Mouse (Mus musculus) gastrocnemius, adult 8-10 months (tissue): ENCODE data around the gene Mcub. TPM values are rescaled to one million over a fixed set of nuclear protein-coding genes. Genes with fewer than 3 reads are reported as not detected.
A peak's percentile ranks its signal among the peaks of the same experiment; 100 is the strongest.

Source experiments
- DNase-seq, 2 experiments: peaks; one replicate each; pipeline ENCODE4 v3.0.0; 2022; ENCODE audit warnings: low spot score in 2 of 2
- total RNA-seq, 4 experiments: library from RNA; stranded (reverse); gene quantifications; 2 replicates each; pipeline ENCODE4 v1.2.4; 2022

Mcub gene
- 1 to 10 TPM in 2 of 4 experiments, under 1 TPM in 2; 0.56 to 1.4 (median 0.95) TPM for total RNA-seq

DNA sequence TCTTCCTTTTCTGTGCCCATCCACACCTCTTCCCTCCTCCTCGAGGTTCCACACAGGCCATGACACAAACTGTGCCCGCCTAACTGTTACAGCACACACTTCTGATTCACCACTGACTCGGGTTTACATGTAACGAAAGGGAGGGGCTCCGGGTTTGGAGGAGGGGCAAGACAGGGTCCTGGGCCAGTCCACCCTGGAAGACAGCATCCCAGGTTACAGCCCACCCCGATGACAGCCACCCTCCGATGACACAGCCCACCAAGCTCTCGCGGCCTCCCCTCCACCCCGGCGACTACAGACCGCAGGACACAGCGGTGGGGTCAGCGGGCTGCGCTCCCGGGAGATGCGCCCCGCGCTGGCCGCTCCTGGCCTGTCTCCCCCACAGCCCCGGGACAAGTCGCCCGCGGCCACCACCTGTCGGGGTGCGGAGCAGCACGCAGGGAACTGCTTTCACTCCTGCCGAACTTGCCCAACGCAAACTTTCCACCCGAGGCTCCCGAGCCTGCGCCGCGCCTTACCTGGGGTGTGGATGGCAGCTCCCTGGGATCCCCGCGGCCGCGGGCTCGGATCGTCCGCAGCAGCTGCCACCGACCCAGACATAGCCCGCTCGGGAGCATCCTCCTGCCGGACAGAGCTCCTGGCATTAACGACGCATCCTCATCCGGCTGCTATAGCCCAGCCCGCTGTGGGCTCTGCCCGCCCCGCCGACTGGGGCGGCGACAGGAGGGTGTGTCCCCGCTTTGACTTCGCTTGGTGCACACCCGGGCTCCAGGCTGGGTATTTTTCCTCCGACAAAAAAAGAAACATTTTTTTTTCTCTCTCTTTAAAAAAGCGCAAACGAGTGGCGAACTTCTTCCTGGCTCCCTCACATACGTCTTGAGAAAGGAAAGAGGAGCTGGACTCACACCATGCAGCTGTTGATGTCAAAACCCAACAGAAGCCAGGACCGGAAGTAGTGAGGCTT, at the start of gene Mcub:
Mcub (minus strand) TSS at position 775 of the 964 bp plus-strand sequence.
- DNase-seq, result peak in 1 of 2 experiments; percentile 30

- no peak for DNase-seq
These were observed 42.9 kb upstream of the Mcub start for GRCm38 (mm10) chr3:130012943-130013342.

- no peak for DNase-seq
These were observed 41.2 kb upstream of the Mcub start for GRCm38 (mm10) chr3:130011236-130011635.

- no peak for DNase-seq
These were observed 36.1 kb upstream of the Mcub start for GRCm38 (mm10) chr3:130006141-130006540.

- DNase-seq, result no peak
These were observed 30.9 kb upstream of the Mcub start for GRCm38 (mm10) chr3:130000926-130001325.

DNA sequence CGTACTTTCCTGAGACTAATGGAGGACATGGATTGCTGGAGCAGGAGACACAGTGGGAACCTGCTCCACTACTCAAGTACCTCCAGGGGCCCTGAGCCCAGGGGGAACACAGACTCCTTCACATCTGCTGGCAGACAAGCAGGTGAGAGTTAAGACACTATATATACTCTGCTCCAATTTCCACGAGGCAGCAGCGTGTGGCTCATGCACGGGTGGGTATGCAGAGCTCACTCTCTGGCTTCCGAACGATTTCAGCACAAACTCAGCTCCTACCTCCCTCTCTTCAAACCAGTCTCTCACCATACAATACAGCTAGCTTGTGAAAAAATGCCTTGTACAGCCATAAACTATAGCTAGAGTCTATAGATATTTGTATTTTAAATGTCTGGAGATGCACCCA, 28.5 kb upstream of the Mcub start:
- DNase-seq, result no peak

DNA sequence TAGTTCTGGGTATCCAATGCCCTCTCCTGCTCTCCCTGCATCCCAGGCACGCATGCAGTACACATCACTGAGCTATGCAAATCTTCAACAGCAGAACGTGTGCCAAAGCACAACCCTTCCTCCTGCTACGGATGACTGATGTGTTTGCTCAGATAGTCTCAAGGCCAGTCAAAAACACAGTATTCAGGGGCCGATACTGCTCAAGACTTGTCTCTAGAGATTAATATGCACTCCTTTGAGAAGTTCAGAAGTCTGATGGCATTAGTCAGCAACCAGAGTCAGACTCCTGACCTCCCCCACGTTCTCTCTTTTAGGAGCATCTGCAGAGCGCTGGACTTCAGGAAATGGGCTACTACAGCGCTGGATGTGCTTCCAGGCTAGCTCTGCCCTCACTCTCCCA, 28.0 kb upstream of the Mcub start:
- DNase-seq, result no peak

GRCm38 (mm10) chr3:129997324-129997723, 27.3 kb upstream of the Mcub start:
- no peak for DNase-seq

- DNase-seq, result no peak
These were observed 17.3 kb upstream of the Mcub start for GRCm38 (mm10) chr3:129987297-129987696.

DNA sequence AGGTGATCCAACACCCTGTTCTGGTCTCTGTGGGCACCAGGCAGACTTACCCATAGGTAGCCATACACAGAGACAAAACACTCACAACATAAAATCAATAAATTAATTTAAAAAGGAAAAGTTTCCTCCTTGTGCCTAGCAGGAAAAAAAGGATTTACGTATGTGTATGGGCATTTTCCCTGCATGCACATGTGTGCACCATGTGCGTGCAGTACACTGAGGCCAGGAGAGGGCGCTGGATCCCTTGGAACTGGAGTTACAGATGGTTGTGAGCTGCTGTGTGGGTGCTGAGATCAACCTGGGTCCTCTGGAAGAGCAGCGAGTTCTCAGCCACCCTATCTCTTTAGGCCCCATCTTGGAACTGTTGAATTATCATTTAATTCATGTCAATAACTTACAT, 15.3 kb upstream of the Mcub start:
- no peak for DNase-seq

- no peak for DNase-seq
These were observed 14.8 kb upstream of the Mcub start for GRCm38 (mm10) chr3:129984797-129985196.

- no peak for DNase-seq
These were observed 12.3 kb upstream of the Mcub start for GRCm38 (mm10) chr3:129982271-129982670.

DNA sequence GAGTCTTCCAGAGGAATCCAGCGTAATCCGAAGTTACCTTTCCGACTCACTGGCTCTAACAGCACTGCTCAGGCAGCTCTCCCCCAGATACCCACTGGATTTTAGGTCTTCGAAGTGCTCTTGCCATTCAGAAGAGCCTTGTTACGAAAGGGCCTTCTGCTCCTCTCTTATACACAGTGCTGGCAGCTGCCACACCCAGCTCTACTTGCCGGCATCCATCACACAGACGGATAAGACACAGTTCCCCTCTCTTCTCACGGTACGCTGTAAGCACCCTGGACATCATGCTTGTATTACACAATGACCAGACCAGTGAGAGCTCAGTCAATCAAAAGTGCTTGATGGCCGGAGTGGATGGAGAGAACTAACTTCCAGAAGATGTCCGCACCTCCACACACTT, 11.8 kb upstream of the Mcub start:
- no peak for DNase-seq

GRCm38 (mm10) chr3:129979510-129979909, 9.5 kb upstream of the Mcub start:
- no peak for DNase-seq

DNA sequence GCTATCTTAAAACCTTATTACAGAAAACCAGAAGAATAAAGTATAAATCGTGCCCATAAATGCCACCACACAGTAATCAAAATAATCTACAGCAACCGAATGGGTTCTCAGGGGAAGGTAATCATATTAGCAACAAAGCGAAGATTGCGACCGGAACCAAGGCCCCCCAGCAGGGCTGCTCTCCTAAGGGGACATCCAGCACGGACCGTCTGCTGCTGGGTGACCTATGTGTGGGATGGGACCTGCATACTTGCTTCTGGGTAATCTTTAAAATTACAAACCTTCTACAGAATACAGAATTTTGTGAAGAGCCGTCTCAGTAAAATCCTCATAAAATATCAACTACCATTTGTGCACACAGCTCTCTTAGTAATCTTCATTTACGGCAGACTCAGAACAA, 8.7 kb upstream of the Mcub start:
- no peak for DNase-seq

DNA sequence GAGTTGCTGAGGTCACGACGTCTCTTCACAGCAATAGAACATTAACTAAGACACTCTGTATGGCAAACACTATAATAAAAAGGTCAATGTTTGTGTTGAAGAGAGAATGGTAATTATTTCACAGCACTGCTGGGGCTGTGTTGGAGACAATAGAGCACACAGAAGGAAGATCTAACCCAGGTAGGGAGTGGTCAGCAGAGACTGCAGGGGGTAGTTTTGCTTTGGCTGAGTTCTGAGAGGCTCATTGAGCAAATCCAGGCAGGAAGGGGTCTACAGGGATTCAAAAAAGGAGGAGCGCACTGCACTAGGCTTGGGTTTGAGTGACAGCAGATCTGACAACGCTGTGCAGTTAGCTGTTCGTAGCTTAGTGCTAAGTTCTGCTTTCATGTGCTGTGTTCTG, 6.3 kb upstream of the Mcub start:
- DNase-seq, result no peak

GRCm38 (mm10) chr3:129970529-129971515, 816 bp upstream of the Mcub start:
- no peak for DNase-seq

DNA sequence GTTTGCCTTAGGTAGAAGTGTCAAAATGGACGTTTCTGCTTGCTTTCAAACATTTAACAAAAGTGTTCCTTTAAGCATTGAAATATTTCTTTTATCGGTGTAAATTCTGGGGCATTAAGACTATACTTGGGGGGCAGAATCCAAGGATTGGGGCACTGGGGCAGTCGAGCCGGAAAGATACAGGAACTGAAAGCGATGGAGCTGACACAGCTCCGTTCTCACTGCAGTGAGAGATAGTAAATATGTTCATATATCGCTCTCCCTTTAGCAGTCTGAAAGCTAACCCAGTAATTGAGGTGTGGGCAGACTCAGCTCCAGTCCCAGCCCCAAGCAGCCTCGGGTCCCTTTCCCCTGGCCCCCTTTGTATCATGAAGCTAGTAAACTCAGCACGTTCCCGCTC, 975 bp downstream of the Mcub start:
- DNase-seq, result no peak

GRCm38 (mm10) chr3:129967874-129968273, 2.1 kb downstream of the Mcub start:
- no peak for DNase-seq

DNA sequence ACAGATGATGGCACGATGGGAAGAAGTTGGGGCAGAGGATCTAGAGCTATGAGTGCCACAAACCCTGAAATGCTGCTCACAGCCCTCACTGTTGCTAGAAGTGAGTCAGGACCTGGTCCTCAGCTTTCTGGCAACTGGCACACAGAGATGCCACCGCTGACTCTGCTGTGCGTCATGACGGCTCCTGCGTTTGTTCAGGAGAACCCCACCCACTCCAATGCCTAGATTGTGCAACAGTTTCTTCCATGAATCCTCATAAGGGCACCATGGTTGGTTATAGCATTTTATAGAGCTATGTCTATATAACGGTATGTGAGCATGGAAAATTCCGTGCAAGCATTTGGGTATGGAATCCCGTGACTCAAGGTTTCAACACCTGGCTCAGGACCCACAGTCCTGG, 5.3 kb downstream of the Mcub start:
- DNase-seq, result no peak

DNA sequence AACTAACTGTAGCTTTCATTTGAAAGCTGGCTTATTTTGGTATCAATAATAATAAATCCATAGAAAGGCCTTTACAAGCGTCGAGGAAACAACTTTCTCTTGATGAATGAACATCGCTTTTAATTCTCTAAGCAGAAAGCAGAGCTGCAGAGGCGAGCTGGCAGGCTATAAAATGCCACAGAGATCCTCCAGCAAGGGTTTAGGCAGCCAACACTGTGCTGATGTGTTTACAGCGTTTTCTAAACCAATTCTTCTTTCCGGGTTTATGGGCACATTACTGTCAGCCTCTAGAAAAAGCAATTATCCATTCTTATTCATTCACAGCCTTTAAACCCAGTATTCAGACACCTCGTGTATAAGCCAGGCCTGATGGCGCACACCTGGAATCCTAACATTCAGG, 7.5 kb downstream of the Mcub start:
- no peak for DNase-seq

GRCm38 (mm10) chr3:129953296-129953695, 16.7 kb downstream of the Mcub start:
- DNase-seq, result no peak
